Mouse (Mus musculus): Measurements from ENCODE around the gene Chn2.

Gene Chn2

DNA sequence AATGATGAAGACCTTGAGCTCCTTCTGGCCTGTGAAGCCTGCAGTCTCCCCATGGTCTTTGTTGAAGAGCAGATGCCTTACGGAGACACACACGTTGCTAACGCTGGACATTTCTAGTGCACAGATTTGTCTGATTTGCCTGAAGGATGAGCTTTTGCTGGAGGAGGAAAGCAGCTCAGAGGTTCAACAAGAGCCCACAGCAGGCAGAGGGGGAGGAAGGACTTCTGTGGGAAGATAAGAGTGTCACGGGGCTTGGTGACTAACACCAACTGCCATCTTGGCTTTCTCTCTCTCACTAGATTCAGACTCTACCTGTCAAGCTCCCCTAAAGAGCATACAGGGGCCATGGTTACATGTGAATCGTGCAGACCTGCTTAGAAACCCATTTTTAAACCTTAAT lies 37.3 kb downstream of the Chn2 start:
- DNase-seq (ENCODE audit: low spot score in 2 of 2) = no peak

GRCm38 (mm10) chr6:54078269-54078668 lies 38.9 kb downstream of the Chn2 start:
- no peak for DNase-seq (ENCODE audit: low spot score in 2 of 2)

- DNase-seq (ENCODE audit: low spot score in 2 of 2) = no peak
Measured at GRCm38 (mm10) chr6:54079881-54080280, 40.5 kb downstream of the Chn2 start.

DNA sequence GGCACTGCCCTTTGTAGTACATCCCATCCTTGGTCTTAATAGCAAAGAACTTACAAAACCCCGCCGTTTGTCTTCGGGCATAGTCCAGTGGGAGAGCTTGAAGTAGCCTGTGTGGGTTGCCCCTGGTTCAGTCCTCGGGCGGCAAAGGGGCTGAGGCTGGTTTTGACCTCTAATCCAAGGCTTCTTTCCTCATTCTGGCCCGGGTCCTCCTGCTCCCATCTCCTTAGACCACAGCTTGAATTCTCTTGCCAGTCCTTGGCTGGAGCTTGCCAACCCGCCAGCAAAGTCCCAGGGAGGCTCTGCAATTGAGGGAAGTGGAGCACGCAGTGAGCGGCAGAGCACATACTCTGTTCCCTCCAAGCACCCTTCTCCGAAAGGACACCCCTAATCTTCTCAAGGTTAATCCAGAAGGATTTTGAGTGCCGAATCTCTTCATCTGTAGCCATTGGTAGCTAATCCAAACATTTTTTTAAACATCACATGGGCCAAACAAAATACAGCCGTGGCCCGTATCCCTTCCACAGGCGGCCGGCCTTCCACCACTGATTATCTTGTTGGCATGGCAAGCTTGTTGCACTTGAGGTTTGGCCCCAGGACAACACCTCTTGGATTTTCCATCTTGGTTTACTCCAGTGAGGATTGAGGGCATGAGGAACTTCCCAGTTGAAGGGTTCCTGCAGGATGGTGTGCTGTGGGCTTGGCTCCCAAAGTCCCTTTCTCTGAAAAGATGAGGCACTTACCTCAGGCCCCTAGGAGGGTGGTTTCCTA lies 41.3 kb downstream of the Chn2 start:
- no peak for DNase-seq (ENCODE audit: low spot score in 2 of 2)

- peak; percentile 43 to 63 for DNase-seq (ENCODE audit: low spot score in 2 of 2)
Measured at GRCm38 (mm10) chr6:54082576-54082975, 43.2 kb downstream of the Chn2 start.

GRCm38 (mm10) chr6:54084046-54084445 lies 44.7 kb downstream of the Chn2 start:
- DNase-seq (ENCODE audit: low spot score in 2 of 2) = no peak

DNA sequence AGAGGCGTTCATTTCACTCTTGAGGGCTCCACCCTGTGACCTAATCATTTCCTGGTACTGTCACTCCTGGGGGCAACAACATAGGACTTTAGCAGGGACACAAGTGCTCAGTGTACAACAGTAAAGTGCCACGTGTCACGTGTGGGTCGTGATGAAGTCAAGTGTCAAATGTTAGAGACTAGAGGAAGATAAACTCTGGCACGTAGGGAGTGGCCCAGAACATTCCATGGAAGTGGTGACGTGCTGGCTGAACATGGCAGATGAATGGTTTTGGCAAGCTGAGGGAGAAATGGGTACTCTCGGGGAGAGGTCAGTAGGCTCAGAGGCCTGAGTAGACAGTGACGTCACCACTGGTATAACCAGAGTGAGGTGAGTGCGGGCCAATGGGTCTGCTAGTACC lies 45.7 kb downstream of the Chn2 start:
- no peak for DNase-seq (ENCODE audit: low spot score in 2 of 2)

GRCm38 (mm10) chr6:54088168-54088567 lies 48.8 kb downstream of the Chn2 start:
- no peak for DNase-seq (ENCODE audit: low spot score in 2 of 2)

DNA sequence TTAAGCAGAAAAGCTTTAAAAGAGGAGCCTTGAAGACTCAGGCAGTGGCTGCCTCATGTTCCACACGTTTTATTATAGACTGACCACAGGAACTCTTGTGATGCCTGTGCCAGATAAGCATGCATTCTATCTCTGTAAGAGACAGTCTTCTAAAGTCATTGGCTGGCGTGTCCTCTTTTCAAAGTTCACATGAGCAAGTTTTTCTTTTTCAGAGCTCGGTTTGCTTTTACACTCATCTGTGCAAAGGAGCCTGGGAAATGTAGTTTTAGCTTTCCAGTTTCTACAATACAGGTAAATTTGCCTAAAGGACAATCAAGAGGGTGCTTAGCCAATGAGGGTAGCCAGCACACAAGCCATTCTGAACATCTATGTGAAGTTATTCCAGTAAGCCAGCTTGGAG lies 51.5 kb downstream of the Chn2 start:
- no peak for DNase-seq (ENCODE audit: low spot score in 2 of 2)

GRCm38 (mm10) chr6:54092920-54093319 lies 53.6 kb downstream of the Chn2 start:
- no peak for DNase-seq (ENCODE audit: low spot score in 2 of 2)

GRCm38 (mm10) chr6:54096147-54096761 lies 56.9 kb downstream of the Chn2 start:
- no peak for DNase-seq (ENCODE audit: low spot score in 2 of 2)

DNA sequence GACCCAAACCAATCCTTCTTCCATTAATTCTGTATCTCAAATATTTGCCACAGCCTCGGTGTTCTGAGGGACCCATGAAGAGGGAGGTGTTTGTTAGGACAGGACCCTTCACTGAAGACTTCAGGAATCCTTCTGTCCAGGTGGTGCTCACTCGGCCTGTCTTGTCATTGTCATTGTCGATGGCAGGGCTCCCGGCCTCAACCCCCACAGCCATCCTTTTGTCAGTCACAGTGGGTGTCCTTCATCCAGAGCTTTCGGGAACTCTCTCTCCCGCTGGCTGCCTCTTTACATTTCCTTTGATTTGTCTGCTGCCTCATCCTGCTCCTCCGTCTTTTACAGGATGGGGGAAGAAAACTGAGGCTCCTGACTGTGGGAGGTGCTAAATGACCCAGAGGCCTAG lies 57.5 kb downstream of the Chn2 start:
- no peak for DNase-seq (ENCODE audit: low spot score in 2 of 2)

- no peak for DNase-seq (ENCODE audit: low spot score in 2 of 2)
Measured at GRCm38 (mm10) chr6:54098339-54098738, 59.0 kb downstream of the Chn2 start.

DNA sequence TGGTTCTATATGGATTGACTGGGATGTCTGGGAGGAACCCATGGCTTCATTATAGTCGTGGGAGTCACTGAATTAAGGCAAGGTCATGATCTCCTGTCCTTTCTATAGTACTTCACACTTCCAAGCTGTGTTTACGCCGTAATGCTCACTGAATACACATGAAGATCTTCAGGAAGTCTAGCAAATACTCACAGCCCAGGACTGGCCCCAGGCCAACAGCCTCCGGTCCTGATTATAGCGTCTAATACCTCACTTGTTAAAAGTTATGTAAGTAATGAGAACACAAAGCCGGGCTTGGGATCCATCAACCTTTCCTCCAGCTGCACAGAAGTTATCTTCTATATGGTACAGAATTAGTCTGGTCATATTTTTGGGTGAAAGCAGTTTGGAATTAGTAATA lies 60.3 kb downstream of the Chn2 start:
- DNase-seq (ENCODE audit: low spot score in 2 of 2) = no peak

DNA sequence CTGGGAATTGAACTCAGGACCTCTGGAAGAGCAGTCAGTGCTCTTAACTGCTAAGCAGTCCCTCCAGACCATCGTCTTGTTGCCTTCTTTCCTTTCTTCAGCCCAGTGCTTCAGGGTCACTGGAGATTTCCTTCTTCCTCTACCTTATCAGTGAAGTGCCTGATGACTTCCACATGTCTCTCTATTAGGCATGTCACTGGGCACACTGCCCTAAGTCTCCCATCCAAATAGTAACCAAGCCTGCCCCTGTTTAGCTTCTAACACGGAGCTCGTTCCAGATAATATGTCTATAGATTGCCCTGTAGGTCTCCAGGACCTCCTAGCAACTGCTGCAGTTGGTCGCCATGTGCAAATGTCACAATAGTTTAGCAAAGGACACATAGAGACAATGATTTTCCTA lies 62.9 kb downstream of the Chn2 start:
- DNase-seq (ENCODE audit: low spot score in 2 of 2) = no peak

- no peak for DNase-seq (ENCODE audit: low spot score in 2 of 2)
Measured at GRCm38 (mm10) chr6:54103276-54103975, 64.1 kb downstream of the Chn2 start.

GRCm38 (mm10) chr6:54111416-54111984 lies 72.1 kb downstream of the Chn2 start:
- no peak for DNase-seq (ENCODE audit: low spot score in 2 of 2)

DNA sequence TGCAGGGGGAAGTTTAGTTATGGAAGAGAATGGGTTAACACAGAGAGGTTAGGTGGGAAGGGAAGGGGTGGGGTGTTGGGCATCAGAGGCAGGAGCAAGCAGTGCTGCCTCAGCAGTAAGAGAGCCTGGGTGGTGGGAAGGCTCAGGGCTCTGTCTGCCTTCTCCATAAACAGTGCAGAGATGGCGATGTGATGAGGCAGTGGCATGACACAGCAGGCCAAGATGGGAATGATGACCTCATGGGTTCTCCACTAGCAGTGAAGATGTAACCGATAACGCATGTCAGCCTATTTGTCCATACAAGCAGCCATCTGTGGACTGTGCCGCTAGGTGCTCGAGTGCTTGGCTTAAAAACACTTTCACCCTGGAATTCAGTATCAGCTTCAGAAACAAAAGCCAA lies 74.0 kb downstream of the Chn2 start:
- DNase-seq (ENCODE audit: low spot score in 2 of 2) = no peak

- no peak for DNase-seq (ENCODE audit: low spot score in 2 of 2)
Measured at GRCm38 (mm10) chr6:54114412-54114811, 75.1 kb downstream of the Chn2 start.

DNA sequence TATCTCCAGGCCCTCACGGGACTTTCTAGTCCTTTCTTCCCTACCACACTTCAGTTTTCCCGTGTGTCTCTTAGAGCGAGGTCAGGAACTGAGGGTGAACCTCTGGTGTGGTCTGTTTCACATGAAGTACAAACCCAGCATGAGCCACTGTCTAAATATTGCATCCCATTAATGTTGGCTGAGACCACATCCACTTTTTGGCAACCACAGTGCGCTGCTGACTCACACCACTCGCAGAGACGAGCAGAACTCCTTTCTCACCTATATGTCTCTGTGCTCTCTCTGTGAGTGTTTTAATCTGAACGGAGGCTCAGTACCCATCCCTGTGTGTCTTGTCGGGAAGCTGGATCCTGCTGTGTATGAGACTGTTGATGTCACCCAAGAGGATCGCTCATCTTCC lies 76.9 kb downstream of the Chn2 start:
- no peak for DNase-seq (ENCODE audit: low spot score in 2 of 2)

DNA sequence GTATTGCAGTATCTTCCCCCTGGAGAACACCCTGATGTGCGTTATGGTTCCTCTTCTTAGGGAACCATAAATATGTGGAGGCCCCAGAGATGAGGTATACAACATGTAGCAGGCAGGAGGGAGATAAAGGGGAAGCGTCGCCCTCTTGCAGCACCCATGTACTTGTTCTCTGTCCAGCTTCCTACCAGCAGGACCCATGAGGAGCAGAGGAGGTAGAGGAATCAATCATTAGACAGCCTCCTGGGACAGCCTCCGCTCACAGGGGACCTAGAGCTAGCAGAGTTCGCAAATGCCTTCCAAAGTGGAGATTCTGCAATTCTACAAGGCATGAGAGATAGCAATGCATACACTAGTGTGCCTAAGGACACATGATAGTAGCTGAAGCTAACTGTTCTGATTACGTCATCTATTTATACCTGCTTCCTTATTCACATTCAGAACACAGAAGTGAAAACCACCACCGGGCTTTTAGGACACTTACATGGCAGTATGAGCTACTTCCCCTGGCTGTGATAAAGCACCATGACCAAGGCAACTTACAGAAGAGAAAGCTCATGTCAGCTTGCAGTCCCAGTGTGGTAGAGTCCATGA lies 77.7 kb downstream of the Chn2 start:
- no peak for DNase-seq (ENCODE audit: low spot score in 2 of 2)

- no peak for DNase-seq (ENCODE audit: low spot score in 2 of 2)
Measured at GRCm38 (mm10) chr6:54118395-54118794, 79.0 kb downstream of the Chn2 start.
